Mouse (Mus musculus) testis, adult 2 months (tissue): ENCODE data around the gene Prex1. TPM values are rescaled to one million over a fixed set of nuclear protein-coding genes. Genes with fewer than 3 reads are reported as not detected.

ENCODE experiments used
- H3K27ac ChIP-seq: fragments of 200-500 bp; 2 replicates; pipeline ENCODE4 v1.5.1; 2012; ENCODE audit warnings: low read depth, low read length; ENCODE audit not compliant: control insufficient read depth, insufficient read depth
- H3K27me3 ChIP-seq: fragments of 200-500 bp; 2 replicates; pipeline ENCODE4 v1.6.1; 2012; ENCODE audit warnings: mild to moderate bottlenecking, low read length, moderate library complexity; ENCODE audit not compliant: control insufficient read depth, insufficient read depth
- H3K36me3 ChIP-seq: fragments of 200-500 bp; 2 replicates; pipeline ENCODE4 v1.6.1; 2012; ENCODE audit warnings: mild to moderate bottlenecking, low read length; ENCODE audit not compliant: control insufficient read depth, insufficient read depth
- H3K4me1 ChIP-seq: fragments of 200-500 bp; 2 replicates; pipeline ENCODE4 v1.6.1; 2012; ENCODE audit warnings: low read length; ENCODE audit not compliant: control insufficient read depth, insufficient read depth
- H3K4me3 ChIP-seq: fragments of 200-500 bp; 2 replicates; pipeline ENCODE4 v1.5.1; 2012; ENCODE audit warnings: low read depth, mild to moderate bottlenecking, low read length, moderate library complexity, mixed read lengths; ENCODE audit not compliant: control insufficient read depth
- CTCF ChIP-seq: fragments of 200-500 bp; IDR thresholded peaks from 2 replicates; pipeline ENCODE4 v1.5.1; 2012; ENCODE audit warnings: low read depth, mild to moderate bottlenecking, inconsistent platforms, low read length, moderate library complexity; ENCODE audit not compliant: control insufficient read depth, insufficient read depth, insufficient replicate concordance
- POLR2A ChIP-seq: fragments of 200-500 bp; IDR thresholded peaks from 2 replicates; pipeline ENCODE4 v1.6.1; 2012; ENCODE audit warnings: low read depth, mild to moderate bottlenecking, inconsistent platforms, low read length, moderate library complexity; ENCODE audit not compliant: control insufficient read depth
- polyA plus RNA-seq: library from polyadenylated mRNA; depleted of rRNA; stranded (reverse); fragments of >200 nt; gene quantifications from 2 replicates; pipeline ENCODE4 v1.2.3, GENCODE M21; 2012

Gene Prex1
- polyA plus RNA-seq, 1 experiment, result 13.6 TPM

DNA sequence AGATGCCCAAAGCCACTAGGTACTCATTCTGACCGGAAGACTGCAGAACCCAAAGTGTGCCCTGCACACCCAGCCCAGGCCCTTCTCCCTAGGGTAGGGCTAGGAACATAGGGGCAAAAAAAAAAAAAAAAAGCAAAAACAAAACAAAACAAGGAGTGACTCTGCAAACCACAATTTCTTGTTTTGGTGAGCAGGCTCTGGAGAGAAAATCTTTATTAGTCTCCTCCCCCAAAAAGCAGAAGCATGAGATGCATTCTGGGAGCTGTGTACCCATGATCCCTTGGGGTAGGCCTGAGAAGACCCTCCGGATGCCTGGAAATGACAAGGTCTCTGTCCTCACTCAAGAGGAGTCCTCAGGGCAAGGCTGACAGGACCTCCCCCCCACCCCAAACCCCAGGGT is 3.7 kb downstream of the Prex1 start:
- Histone ChIP-seq H3K36me3 (no peaks in the 10 kb centered on the region), H3K4me3 (no peak overlapping the region), H3K27me3 (no peaks in the 10 kb centered on the region), H3K4me1 (peaks cover 10% of the 10 kb centered on the region), H3K27ac (no peak overlapping the region)
- no peak for TF ChIP-seq POLR2A
- TF ChIP-seq CTCF, result no peak

DNA sequence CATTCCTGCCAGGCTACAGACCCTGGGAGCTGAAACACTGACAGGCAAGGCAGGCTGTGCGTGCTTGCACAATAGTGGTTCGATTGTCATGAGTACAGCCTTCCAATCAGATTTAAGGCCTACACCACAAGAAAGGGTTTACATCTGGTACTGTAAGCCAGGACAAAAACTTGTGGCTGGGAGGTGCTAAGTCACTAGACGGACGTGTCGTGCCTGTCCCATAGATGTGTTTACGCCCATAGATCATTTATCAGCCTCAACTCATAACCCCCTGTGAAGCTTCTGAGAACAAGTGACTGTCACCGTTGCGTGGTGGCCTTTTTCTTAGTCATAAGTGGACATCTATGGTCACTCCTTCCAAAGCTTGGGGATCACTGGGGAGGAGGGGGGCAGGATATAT is 5.3 kb downstream of the Prex1 start:
- Histone ChIP-seq H3K36me3 (no peaks in the 10 kb centered on the region), H3K4me3 (no peak overlapping the region), H3K27ac (no peak overlapping the region), H3K27me3 (no peaks in the 10 kb centered on the region), H3K4me1 (peaks cover 6% of the 10 kb centered on the region)
- TF ChIP-seq CTCF (no peak), POLR2A (no peak)

- no peak for TF ChIP-seq POLR2A
- TF ChIP-seq CTCF, result no peak
- Histone ChIP-seq H3K27ac (no peak overlapping the region), H3K4me3 (no peak overlapping the region), H3K36me3 (no peaks in the 10 kb centered on the region), H3K27me3 (no peaks in the 10 kb centered on the region), H3K4me1 (peaks cover 2% of the 10 kb centered on the region; the same call in 1 of the 2 replicates)
Observed at GRCm38 (mm10) chr2:166706526-166706925, 7.1 kb downstream of the Prex1 start.

- H3K36me3 ChIP-seq, result no peaks in the 10 kb centered on the region
- no peak for TF ChIP-seq POLR2A
- H3K27ac ChIP-seq, result no peak overlapping the region
- H3K4me1 ChIP-seq, result peaks cover 2% of the 10 kb centered on the region; the same call in 1 of the 2 replicates
- no peak overlapping the region for H3K4me3 ChIP-seq
- no peaks in the 10 kb centered on the region for H3K27me3 ChIP-seq
Observed at GRCm38 (mm10) chr2:166703491-166703890, 10.1 kb downstream of the Prex1 start.

DNA sequence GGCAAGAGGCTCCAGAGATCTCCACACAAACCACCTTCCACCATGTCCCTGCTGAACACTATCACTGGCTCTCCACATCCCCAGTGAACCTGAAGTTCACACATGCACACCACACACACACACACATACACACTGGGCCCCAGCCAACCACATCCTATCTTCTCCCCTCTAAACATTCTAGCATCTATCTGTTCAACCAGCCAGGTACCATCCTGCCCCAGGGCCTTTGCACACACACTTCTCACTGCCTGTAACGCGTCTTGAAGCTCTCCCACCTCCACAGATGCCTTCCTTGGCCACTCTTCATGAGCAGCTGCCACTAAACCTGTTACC is 11.6 kb downstream of the Prex1 start:
- H3K36me3 ChIP-seq, result no peaks in the 10 kb centered on the region
- TF ChIP-seq CTCF (no peak), POLR2A (no peak)
- H3K4me1 ChIP-seq, result no peaks in the 10 kb centered on the region
- no peaks in the 10 kb centered on the region for H3K27me3 ChIP-seq
- H3K27ac ChIP-seq, result no peak overlapping the region
- H3K4me3 ChIP-seq, result no peak overlapping the region

DNA sequence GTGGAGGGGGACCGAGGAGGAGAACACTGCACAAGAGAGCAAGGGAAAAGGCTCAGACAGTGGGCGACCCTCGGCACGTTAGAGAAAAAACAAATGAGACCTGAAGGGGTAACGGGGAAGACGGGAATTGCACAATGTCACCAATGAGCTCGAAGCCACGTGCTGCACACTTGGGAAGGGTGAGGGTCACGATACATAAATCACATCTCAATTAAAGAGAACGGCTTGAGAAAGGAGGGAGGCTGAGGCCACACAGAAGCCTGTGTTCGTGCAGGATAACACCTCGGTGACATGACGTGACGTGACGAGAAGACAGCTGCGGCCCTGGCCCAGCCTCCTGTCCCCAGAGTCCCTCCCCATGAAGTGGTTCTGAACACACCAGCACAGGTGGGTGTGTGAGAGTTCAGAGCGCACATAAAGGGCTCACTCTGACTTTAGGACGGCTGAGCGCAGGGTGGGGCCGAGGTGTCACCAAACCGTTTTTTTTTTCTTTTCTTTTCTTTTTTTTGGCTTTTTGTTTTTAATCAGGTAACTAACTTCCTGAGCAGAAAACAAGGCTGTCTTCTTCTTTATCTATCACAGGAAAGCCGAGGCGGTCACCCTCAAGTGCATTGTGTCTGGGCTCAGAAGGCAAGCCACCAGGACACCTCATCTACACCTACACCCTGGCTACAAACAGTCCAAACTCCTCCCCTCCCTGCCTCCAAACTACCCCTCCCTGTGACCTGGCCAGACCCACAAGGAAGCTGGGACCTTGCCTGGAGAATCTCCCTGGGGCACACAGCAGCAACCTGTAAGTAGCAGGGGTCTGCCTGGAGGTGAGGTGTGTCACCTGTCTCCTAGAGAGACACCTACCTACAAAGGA is 12.2 kb downstream of the Prex1 start:
- Histone ChIP-seq H3K4me3 (no peak overlapping the region), H3K4me1 (no peaks in the 10 kb centered on the region), H3K27ac (no peak overlapping the region), H3K27me3 (no peaks in the 10 kb centered on the region), H3K36me3 (no peaks in the 10 kb centered on the region)
- TF ChIP-seq CTCF (no peak), POLR2A (no peak)

DNA sequence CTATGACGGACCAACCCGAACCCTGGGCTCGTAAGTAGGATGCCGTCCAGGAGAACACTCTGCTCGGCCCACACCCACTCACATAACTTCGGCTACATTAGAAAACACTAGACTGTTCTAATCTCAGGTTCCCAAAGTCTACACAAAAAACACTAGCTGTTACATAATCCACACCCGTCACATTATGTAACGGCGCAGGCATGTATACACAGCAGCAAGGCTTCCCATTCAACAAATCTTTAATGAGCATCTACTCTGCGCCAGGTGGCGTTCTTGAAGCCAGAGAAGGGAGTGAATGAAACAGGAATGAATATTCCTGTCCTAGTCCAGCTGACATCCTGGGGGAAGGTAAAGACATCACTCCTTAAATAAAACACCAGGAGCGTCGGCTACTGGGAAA is 12.9 kb downstream of the Prex1 start:
- no peaks in the 10 kb centered on the region for H3K27me3 ChIP-seq
- H3K4me1 ChIP-seq, result no peaks in the 10 kb centered on the region
- H3K4me3 ChIP-seq, result no peak overlapping the region
- H3K36me3 ChIP-seq, result no peaks in the 10 kb centered on the region
- H3K27ac ChIP-seq, result no peak overlapping the region
- TF ChIP-seq CTCF (no peak), POLR2A (no peak)

GRCm38 (mm10) chr2:166700116-166700515 is 13.5 kb downstream of the Prex1 start:
- Histone ChIP-seq H3K4me3 (no peak overlapping the region), H3K27me3 (no peaks in the 10 kb centered on the region), H3K27ac (no peak overlapping the region), H3K4me1 (no peaks in the 10 kb centered on the region), H3K36me3 (no peaks in the 10 kb centered on the region)
- TF ChIP-seq POLR2A, result no peak
- no peak for TF ChIP-seq CTCF
